Mouse (Mus musculus) embryonic facial prominence, embryonic 14.5 days (tissue): ENCODE data around the gene Mtss1l. TPM values are rescaled to one million over a fixed set of nuclear protein-coding genes. Genes with fewer than 3 reads are reported as not detected.

Experiments
- ATAC-seq: fragments of 200-750 bp; cut with Nextera tagmentation; 2 replicates; pipeline ENCODE4 v1.8.0; 2017; ENCODE audit warnings: low read depth, moderate number of reproducible peaks, moderate TSS enrichment
- DNase-seq: peaks from one replicate; pipeline ENCODE4 v3.0.0-alpha.2; 2015; ENCODE audit warnings: low spot score
- H3K27ac ChIP-seq: fragments of 300-500 bp; sonication (generic); replicated peaks from 2 replicates; pipeline ENCODE4 v1.5.1; 2014; ENCODE audit warnings: low read depth, mild to moderate bottlenecking, low read length, moderate library complexity
- H3K27me3 ChIP-seq: fragments of 300-500 bp; sonication (generic); replicated peaks from 2 replicates; pipeline ENCODE4 v1.6.1; 2014; ENCODE audit warnings: low read length; ENCODE audit not compliant: control insufficient read depth, insufficient read depth
- H3K36me3 ChIP-seq: fragments of 300-500 bp; sonication (generic); 2 replicates; pipeline ENCODE4 v1.6.1; 2014; ENCODE audit warnings: low read length, mixed read lengths; ENCODE audit not compliant: control insufficient read depth, insufficient read depth
- H3K4me1 ChIP-seq: fragments of 300-500 bp; sonication (generic); 2 replicates; pipeline ENCODE4 v1.6.1; 2014; ENCODE audit warnings: antibody characterized with exemption, low read length; ENCODE audit not compliant: control insufficient read depth, insufficient read depth
- H3K4me2 ChIP-seq: fragments of 300-500 bp; sonication (generic); 2 replicates; pipeline ENCODE4 v1.6.1; 2014; ENCODE audit warnings: low read depth, mild to moderate bottlenecking, low read length, moderate library complexity, mixed read lengths
- H3K4me3 ChIP-seq: fragments of 300-500 bp; sonication (generic); 2 replicates; pipeline ENCODE4 v1.5.1; 2014; ENCODE audit warnings: low read depth, mild to moderate bottlenecking, low read length
- H3K9ac ChIP-seq: fragments of 300-500 bp; sonication (generic); 2 replicates; pipeline ENCODE4 v1.6.1; 2014; ENCODE audit warnings: low read depth, mild to moderate bottlenecking, low read length, moderate library complexity, mixed read lengths
- H3K9me3 ChIP-seq: fragments of 300-500 bp; sonication (generic); 2 replicates; pipeline ENCODE4 v1.6.1; 2016; ENCODE audit warnings: low read length; ENCODE audit not compliant: control insufficient read depth
- WGBS: fragments of 180-500 bp; shearing (Covaris S2); extraction: QIAGEN DNeasy Blood & Tissue Kit; methylation state at CpG from one replicate; pipeline ENCODE4 v1.1.7; 2014; 5-methylcytosine and 5-hydroxymethylcytosine counted together
- polyA plus RNA-seq: library from polyadenylated mRNA; unstranded; fragments of >200 nt; fragmentation: Nextera tagmentation; extraction: Ambion mirVana; gene quantifications from 2 replicates; pipeline ENCODE4 v1.2.1, GENCODE M21; 2014

Mtss1l gene
- 13.5 and 13.8 TPM in 2 replicates for polyA plus RNA-seq

DNA sequence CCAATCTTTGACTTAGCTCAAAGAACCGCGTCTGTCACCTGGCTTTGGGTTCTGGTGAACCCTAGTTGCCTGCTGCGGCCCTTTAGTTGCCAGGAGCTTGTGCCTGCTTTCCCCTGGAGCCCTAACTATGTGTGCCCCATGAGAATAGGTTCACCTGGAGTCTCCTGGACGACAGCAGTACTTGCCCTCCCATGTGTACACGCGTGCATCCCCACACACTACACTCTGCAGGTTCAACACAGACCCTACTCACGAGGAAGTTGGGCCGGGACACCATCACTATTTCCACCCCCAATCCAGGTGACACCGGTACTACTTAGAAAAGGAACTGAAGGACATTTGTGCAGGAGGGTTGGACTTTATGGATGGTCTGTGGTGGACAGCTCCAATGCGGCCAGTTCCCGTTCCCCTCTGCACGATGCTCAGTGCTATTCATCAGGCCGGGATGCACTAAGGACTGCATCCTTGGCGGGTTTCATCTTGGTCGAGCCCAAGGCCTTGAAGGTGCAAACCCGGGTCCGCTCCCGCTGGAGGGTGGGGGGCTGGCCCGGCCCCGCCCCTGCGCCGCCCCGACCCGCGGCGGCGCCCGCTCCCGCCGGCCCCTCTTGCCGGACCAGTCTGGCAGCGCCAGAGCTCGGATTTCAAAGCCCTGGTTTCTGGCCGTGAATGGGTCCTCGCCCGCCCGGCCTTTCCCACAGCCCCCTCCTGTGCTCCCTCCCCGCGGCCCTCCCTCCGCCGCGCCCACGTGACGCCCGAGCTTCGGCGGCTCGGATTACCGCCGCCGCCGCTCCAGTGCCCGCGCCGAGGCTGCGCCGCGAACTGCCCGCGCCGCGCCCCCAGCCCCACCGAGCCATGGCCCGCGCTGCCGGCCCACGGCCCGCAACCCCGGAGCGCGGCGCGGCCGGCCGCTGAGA, at the start of gene Mtss1l:
TSS of gene Mtss1l (plus strand) at position 792 of the 914 bp plus-strand sequence.
- DNase-seq (peak; percentile 96), ATAC-seq (peak; percentile 82)
- Histone ChIP-seq H3K27me3 (no peaks in the 10 kb centered on the region), H3K27ac (peak within 1 kb of the TSS; percentile 95), H3K9me3 (no peaks in the 10 kb centered on the region), H3K4me3 (peak within 1 kb of the TSS; percentile 72), H3K4me2 (peak within 1 kb of the TSS; percentile 90), H3K9ac (peak within 1 kb of the TSS; percentile 89), H3K36me3 (0 out of 2 replicates have a peak, but pooled peaks cover 5% of the 10 kb centered on the region), H3K4me1 (peaks cover 61% of the 10 kb centered on the region)
- 8% methylated on average over 22 of the region's 75 CpGs for WGBS

DNA sequence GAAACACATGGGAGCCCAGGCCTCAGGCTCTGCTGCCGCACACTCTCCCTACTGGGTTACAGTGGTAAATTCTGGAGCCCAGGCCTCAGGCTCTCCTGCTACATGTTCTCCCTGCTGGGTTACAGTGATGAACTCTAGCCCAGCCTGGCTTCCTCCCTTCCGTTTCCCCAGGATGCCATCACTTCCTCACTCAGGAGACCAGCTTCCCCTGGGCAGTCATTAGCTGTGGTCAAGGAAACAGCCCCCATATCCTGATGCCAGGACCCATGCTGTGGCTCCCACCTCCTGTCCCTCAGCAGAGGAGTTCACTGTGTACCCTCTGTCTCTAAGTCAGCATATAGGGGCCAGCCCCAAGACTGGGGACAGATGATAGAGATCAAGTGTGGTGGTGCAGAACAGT, 49.1 kb upstream of the Mtss1l start:
- no peak overlapping the region for H3K9ac ChIP-seq
- H3K27me3 ChIP-seq, result no peaks in the 10 kb centered on the region
- H3K9me3 ChIP-seq, result no peaks in the 10 kb centered on the region
- no peak overlapping the region for H3K4me3 ChIP-seq
- no peak for DNase-seq
- peaks cover 20% of the 10 kb centered on the region for H3K4me1 ChIP-seq
- 0 out of 2 replicates have a peak, but pooled peaks cover 11% of the 10 kb centered on the region for H3K36me3 ChIP-seq
- no peak overlapping the region for H3K4me2 ChIP-seq
- no peak for ATAC-seq
- peak overlapping the region; percentile 68; the same call in 1 of the 2 replicates for H3K27ac ChIP-seq
- WGBS, result 80% methylated on average over 2 of the region's 2 CpGs

DNA sequence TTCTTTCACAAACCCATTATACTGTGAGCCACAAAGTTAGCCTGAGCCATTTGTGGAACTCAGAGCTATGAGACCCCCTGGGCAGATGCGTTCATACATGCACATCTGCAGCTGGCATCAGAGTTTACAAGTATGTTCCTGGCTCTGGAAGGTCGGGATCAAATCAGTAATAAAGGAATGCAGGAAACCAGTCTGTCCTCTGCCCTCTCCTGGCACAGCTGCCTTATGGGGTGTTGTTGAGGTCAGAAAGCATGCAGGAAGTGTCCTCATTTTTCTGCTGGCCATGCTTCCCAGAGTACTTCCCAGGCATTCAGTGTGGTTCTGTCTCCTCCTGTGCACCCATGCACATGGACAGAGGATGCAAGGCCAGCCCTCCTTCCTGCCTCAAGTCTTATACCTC, 48.1 kb upstream of the Mtss1l start:
- 0 out of 2 replicates have a peak, but pooled peaks cover 11% of the 10 kb centered on the region for H3K36me3 ChIP-seq
- DNase-seq (no peak), ATAC-seq (no peak)
- H3K4me2 ChIP-seq, result no peak overlapping the region
- H3K27me3 ChIP-seq, result no peaks in the 10 kb centered on the region
- no peaks in the 10 kb centered on the region for H3K9me3 ChIP-seq
- no peak overlapping the region for H3K4me3 ChIP-seq
- peaks cover 30% of the 10 kb centered on the region for H3K4me1 ChIP-seq
- 50% methylated on average over 2 of the region's 2 CpGs for WGBS
- no peak overlapping the region for H3K9ac ChIP-seq
- H3K27ac ChIP-seq, result peak overlapping the region; percentile 16; the same call in 1 of the 2 replicates

DNA sequence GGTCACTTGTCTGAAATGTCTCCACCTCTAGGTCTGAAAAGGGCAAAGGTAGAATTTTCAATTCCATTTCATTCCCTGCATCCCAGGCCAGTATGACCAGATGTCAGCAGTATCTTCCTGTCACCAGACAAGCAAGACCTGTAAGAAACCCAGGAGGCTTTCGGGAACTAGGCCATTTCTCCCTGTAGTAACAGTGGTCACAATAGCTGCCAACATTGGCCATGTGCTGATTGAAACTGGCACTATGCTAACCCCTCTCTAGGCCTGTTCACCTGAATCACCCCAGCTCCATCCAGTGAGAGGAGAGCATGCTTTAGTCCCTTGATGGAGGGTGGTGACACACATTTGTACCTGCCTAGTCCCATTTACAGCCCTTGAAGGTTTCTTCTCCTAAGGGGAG, 46.7 kb upstream of the Mtss1l start:
- Histone ChIP-seq H3K36me3 (0 out of 2 replicates have a peak, but pooled peaks cover 15% of the 10 kb centered on the region), H3K27ac (no peak overlapping the region), H3K4me2 (no peak overlapping the region), H3K27me3 (no peaks in the 10 kb centered on the region), H3K4me3 (no peak overlapping the region), H3K9ac (no peak overlapping the region), H3K4me1 (peaks cover 33% of the 10 kb centered on the region), H3K9me3 (no peaks in the 10 kb centered on the region)
- DNase-seq, result no peak
- ATAC-seq, result no peak
- WGBS, result 85% methylated on average over 1 of the region's 1 CpGs

DNA sequence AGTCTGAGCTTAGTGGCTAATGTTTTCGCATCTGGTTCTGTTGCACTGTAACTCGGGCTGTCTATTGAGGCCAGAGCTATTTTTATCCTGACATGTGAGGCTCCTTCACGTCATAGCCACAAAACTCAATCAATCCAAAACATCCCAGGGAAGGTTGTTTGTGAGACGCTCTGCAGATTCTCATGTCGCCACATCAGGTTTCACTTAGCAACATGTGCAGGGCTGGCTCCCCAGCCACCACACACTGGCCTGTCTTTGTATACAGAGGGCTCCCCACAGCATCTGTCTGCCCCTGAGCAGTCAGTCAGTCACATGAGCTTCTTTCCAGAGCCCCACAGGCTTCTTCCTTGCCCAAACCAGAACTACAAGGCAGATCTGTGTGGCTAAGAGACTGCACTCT, 44.6 kb upstream of the Mtss1l start:
- Histone ChIP-seq H3K27me3 (no peaks in the 10 kb centered on the region), H3K4me3 (no peak overlapping the region), H3K36me3 (0 out of 2 replicates have a peak, but pooled peaks cover 16% of the 10 kb centered on the region), H3K4me1 (peaks cover 24% of the 10 kb centered on the region), H3K9ac (no peak overlapping the region), H3K9me3 (no peaks in the 10 kb centered on the region), H3K27ac (peak overlapping the region; percentile 87), H3K4me2 (no peak overlapping the region)
- ATAC-seq (peak; percentile 95), DNase-seq (peak; percentile 95)
- WGBS, result 33% methylated on average over 5 of the region's 5 CpGs

DNA sequence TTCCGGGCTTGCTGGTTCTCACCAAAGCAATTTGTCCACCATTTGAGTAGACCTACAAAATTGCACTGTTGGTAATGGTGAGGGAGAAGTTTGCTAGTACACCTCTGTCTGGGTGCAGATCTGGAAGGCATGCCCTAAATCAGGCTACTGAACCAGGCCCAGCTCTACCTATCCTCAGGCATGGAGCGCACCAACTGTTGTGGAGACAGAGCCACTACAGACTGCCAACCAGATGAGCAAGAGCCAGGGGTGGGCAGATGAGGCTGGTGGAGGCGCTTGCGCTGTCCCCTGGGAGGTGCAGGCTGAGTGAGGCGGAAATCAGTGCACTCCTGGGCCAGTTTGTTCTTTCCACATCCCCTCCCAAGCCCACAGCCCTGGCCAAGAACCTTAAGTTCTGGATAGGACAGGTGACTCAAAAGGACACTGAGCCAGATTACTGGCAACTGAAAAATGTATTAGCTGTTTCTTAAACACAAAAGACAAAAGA, 44.1 kb upstream of the Mtss1l start:
- DNase-seq (no peak), ATAC-seq (no peak)
- H3K36me3 ChIP-seq, result 0 out of 2 replicates have a peak, but pooled peaks cover 16% of the 10 kb centered on the region
- H3K27ac ChIP-seq, result peak overlapping the region; percentile 87
- H3K4me1 ChIP-seq, result peaks cover 23% of the 10 kb centered on the region
- H3K4me2 ChIP-seq, result no peak overlapping the region
- H3K9me3 ChIP-seq, result no peaks in the 10 kb centered on the region
- no peaks in the 10 kb centered on the region for H3K27me3 ChIP-seq
- no peak overlapping the region for H3K4me3 ChIP-seq
- 61% methylated on average over 5 of the region's 5 CpGs for WGBS
- H3K9ac ChIP-seq, result no peak overlapping the region

DNA sequence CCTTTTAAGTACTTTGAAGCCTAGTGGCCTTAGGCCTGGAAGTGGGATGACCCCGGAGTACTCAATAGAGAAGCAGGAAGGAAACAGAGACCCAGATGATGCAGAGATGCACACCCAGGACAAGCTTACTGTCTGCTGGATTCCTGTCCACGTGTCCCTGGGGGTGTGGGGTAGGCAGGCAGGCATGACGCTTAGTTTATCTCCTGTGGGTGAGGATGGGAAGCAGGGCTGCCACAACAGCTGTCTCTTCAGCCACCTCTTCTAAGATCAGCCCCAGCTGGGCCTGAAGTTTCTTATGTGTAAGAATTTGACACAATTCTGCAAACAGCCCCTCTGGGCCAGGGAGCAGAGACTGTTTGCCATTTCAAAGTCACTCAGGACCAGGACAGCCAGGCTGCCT, 42.3 kb upstream of the Mtss1l start:
- Histone ChIP-seq H3K4me2 (no peak overlapping the region), H3K4me3 (no peak overlapping the region), H3K9me3 (no peaks in the 10 kb centered on the region), H3K27me3 (no peaks in the 10 kb centered on the region), H3K27ac (peak overlapping the region; percentile 52), H3K4me1 (peaks cover 23% of the 10 kb centered on the region), H3K9ac (no peak overlapping the region), H3K36me3 (peaks cover 26% of the 10 kb centered on the region; the same call in 1 of the 2 replicates)
- ATAC-seq (no peak), DNase-seq (no peak)
- WGBS, result 49% methylated on average over 3 of the region's 3 CpGs

DNA sequence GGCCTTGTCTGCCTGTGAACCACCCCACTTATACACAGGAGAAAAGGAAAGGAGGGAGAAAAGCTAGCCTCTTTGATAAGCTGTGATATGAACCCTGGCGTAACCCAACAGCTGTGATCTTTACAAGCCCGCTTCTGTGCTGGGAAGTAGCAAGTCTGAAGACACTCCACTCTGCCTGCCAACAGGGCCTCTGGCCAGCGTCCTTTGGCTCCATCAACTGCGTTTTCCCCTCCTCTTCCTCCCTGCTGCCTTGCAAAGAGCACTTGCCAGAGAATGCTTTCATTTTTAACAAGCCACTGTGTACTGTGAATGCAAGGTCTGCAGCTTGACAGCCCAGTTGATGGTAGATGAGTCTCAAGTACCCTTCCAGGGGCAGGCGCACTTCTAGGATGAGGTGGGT, 33.5 kb upstream of the Mtss1l start:
- no peaks in the 10 kb centered on the region for H3K27me3 ChIP-seq
- H3K36me3 ChIP-seq, result peaks cover 23% of the 10 kb centered on the region; the same call in 1 of the 2 replicates
- no peak overlapping the region for H3K4me3 ChIP-seq
- H3K9me3 ChIP-seq, result no peaks in the 10 kb centered on the region
- H3K27ac ChIP-seq, result no peak overlapping the region
- H3K4me1 ChIP-seq, result 0 out of 2 replicates have a peak, but pooled peaks cover 5% of the 10 kb centered on the region
- 70% methylated on average over 5 of the region's 5 CpGs for WGBS
- no peak overlapping the region for H3K4me2 ChIP-seq
- no peak overlapping the region for H3K9ac ChIP-seq
- ATAC-seq, result no peak
- no peak for DNase-seq
